Mouse (Mus musculus): ENCODE results near the gene Slc15a5.

Gene Slc15a5

GRCm38 (mm10) chr6:137960023-137960778 is 119.5 kb downstream of the Slc15a5 start:
- DNase-seq (ENCODE audit: low read depth): no peak

GRCm38 (mm10) chr6:137957630-137958029 is 122.1 kb downstream of the Slc15a5 start:
- no peak for DNase-seq (ENCODE audit: low read depth)

- DNase-seq (ENCODE audit: low read depth): no peak
Observed at GRCm38 (mm10) chr6:137956783-137957429, 122.8 kb downstream of the Slc15a5 start.

GRCm38 (mm10) chr6:137946520-137946919 is 133.2 kb downstream of the Slc15a5 start:
- no peak for DNase-seq (ENCODE audit: low read depth)

GRCm38 (mm10) chr6:137940374-137941218 is 139.1 kb downstream of the Slc15a5 start:
- no peak for DNase-seq (ENCODE audit: low read depth)

GRCm38 (mm10) chr6:137937541-137937940 is 142.2 kb downstream of the Slc15a5 start:
- no peak for DNase-seq (ENCODE audit: low read depth)

GRCm38 (mm10) chr6:137936268-137936667 is 143.4 kb downstream of the Slc15a5 start:
- no peak for DNase-seq (ENCODE audit: low read depth)

GRCm38 (mm10) chr6:137935857-137936256 is 143.9 kb downstream of the Slc15a5 start:
- DNase-seq (ENCODE audit: low read depth): no peak

GRCm38 (mm10) chr6:137935341-137935740 is 144.4 kb downstream of the Slc15a5 start:
- DNase-seq (ENCODE audit: low read depth): no peak

- DNase-seq (ENCODE audit: low read depth): no peak
Observed at GRCm38 (mm10) chr6:137934545-137935298, 145.0 kb downstream of the Slc15a5 start.

All from 416B (cell line).